Mouse (Mus musculus) gonadal fat pad, adult 2 months (tissue): ENCODE results near the gene Sept12. TPM values are rescaled to one million over a fixed set of nuclear protein-coding genes. Genes with fewer than 3 reads are reported as not detected.
A peak's percentile ranks its signal among the peaks of the same experiment; 100 is the strongest.

Source experiments
- DNase-seq: peaks from one replicate; pipeline ENCODE4 v3.0.0-alpha.2; 2012; ENCODE audit warnings: low read depth
- polyA plus RNA-seq: library from polyadenylated mRNA; depleted of rRNA; stranded (reverse); fragments of >200 nt; gene quantifications from 2 replicates; pipeline ENCODE4 v1.2.3, GENCODE M21; 2012; rRNA removed

Gene Sept12
- 1.1 and 2.1 TPM in 2 replicates for polyA plus RNA-seq

GRCm38 (mm10) chr16:4997553-4997952 is at the start of gene Sept12:
Gene Sept12, minus strand, starts transcription at chr16:4997852.
- DNase-seq, result no peak

GRCm38 (mm10) chr16:5045322-5045721 is 47.7 kb upstream of the Sept12 start:
- DNase-seq, result no peak

- DNase-seq, result no peak
These were observed 39.1 kb upstream of the Sept12 start for GRCm38 (mm10) chr16:5036649-5037234.

- DNase-seq, result no peak
These were observed 37.9 kb upstream of the Sept12 start for GRCm38 (mm10) chr16:5035591-5035990.

GRCm38 (mm10) chr16:5029847-5030246 is 32.2 kb upstream of the Sept12 start:
- no peak for DNase-seq

- DNase-seq, result no peak
These were observed 26.4 kb upstream of the Sept12 start for GRCm38 (mm10) chr16:5024021-5024420.

GRCm38 (mm10) chr16:5014578-5014977 is 16.9 kb upstream of the Sept12 start:
- DNase-seq, result no peak

GRCm38 (mm10) chr16:5013054-5013838 is 15.6 kb upstream of the Sept12 start, which contains the start of gene Rogdi:
Gene Rogdi, minus strand, starts transcription at chr16:5013553.
- DNase-seq, result peak; percentile 78

- DNase-seq, result no peak
These were observed 14.7 kb upstream of the Sept12 start for GRCm38 (mm10) chr16:5012036-5013005.

GRCm38 (mm10) chr16:5011285-5011684 is 13.6 kb upstream of the Sept12 start:
- DNase-seq, result no peak

- no peak for DNase-seq
These were observed 12.8 kb upstream of the Sept12 start for GRCm38 (mm10) chr16:5010371-5010935.

- no peak for DNase-seq
These were observed 10.4 kb upstream of the Sept12 start for GRCm38 (mm10) chr16:5008076-5008475.

GRCm38 (mm10) chr16:5007492-5007891 is 9.8 kb upstream of the Sept12 start:
- DNase-seq, result no peak

- DNase-seq, result no peak
These were observed 9.4 kb upstream of the Sept12 start, which contains the start of gene Smim22 for GRCm38 (mm10) chr16:5007067-5007466. Gene Smim22, plus strand, starts transcription at chr16:5007288.

GRCm38 (mm10) chr16:5000611-5001010 is 3.0 kb upstream of the Sept12 start:
- no peak for DNase-seq

- no peak for DNase-seq
These were observed 1.3 kb upstream of the Sept12 start for GRCm38 (mm10) chr16:4998984-4999383.

- no peak for DNase-seq
These were observed 4.4 kb downstream of the Sept12 start for GRCm38 (mm10) chr16:4993276-4993675.

- DNase-seq, result peak; percentile 75
These were observed 12.9 kb downstream of the Sept12 start for GRCm38 (mm10) chr16:4984717-4985116.

GRCm38 (mm10) chr16:4979755-4980380 is 17.8 kb downstream of the Sept12 start:
- no peak for DNase-seq

- DNase-seq, result no peak
These were observed 19.2 kb downstream of the Sept12 start for GRCm38 (mm10) chr16:4978275-4979051.
